Comparison of ENCODE assay signal across 8 mouse cellular contexts in genomic region chr9:20745129-20745966, GRCm38 (mm10). TPM values are rescaled to one million over a fixed set of nuclear protein-coding genes. Genes with fewer than 3 reads are reported as not detected.
DNase-seq lines count a peak whose midpoint lies in the region; ATAC-seq and TF ChIP-seq lines count a peak whose summit lies in the region.

No protein-coding gene starts in this region.

- no peak overlapping the region for H3K27ac ChIP-seq in kidney, adult 2 months (ENCODE audit: insufficient read depth, low read depth, low read length)
- H3K27ac ChIP-seq in brown adipose tissue, adult 24 weeks (replicated peaks; ENCODE audit: low read depth, low read length), result no peak overlapping the region
- peak overlapping the region; percentile 69 for H3K27ac ChIP-seq in hindbrain, embryonic 14.5 days
- no peak overlapping the region; the same call in 1 of the 2 replicates for H3K27ac ChIP-seq in midbrain, embryonic 13.5 days

- H3K4me3 ChIP-seq in kidney, adult 2 months (ENCODE audit: insufficient read depth, low read depth, low read length), result peak overlapping the region; percentile 11; the same call in 1 of the 2 replicates
- H3K4me3 ChIP-seq in brown adipose tissue, adult 24 weeks (ENCODE audit: insufficient read depth, low read depth, low read length), result peak overlapping the region; percentile 26
- peak overlapping the region; percentile 68 for H3K4me3 ChIP-seq in hindbrain, embryonic 14.5 days (replicated peaks; ENCODE audit: low read length)
- peak overlapping the region; percentile 59 for H3K4me3 ChIP-seq in midbrain, embryonic 13.5 days (replicated peaks)

- 0 out of 2 replicates have a peak, but pooled peaks cover 2% of the 10 kb centered on the region for H3K4me1 ChIP-seq in kidney, adult 2 months (ENCODE audit: control insufficient read depth, insufficient read depth, low read length)
- no peaks in the 10 kb centered on the region for H3K4me1 ChIP-seq in brown adipose tissue, adult 24 weeks (ENCODE audit: control insufficient read depth, insufficient read depth, insufficient read length, low read length)
- peaks cover 14% of the 10 kb centered on the region; the same call in 1 of the 2 replicates for H3K4me1 ChIP-seq in hindbrain, embryonic 14.5 days (replicated peaks; ENCODE audit: control insufficient read depth, insufficient read depth, low read length)
- H3K4me1 ChIP-seq in midbrain, embryonic 13.5 days (replicated peaks), result peaks cover 29% of the 10 kb centered on the region

- no peaks in the 10 kb centered on the region for H3K9me3 ChIP-seq in hindbrain, embryonic 14.5 days (ENCODE audit: control insufficient read depth, low read length)
- H3K9me3 ChIP-seq in midbrain, embryonic 13.5 days, result no peaks in the 10 kb centered on the region

- WGBS in kidney, adult 2 months, result 11% methylated on average over 17 of the region's 17 CpGs
- WGBS in hindbrain, embryonic 14.5 days, result 7% methylated on average over 17 of the region's 17 CpGs
- WGBS in midbrain, embryonic 13.5 days, result 7% methylated on average over 17 of the region's 17 CpGs

- peak; percentile 32 for ATAC-seq in hindbrain, embryonic 14.5 days (ENCODE audit: low FRiP score)
- peak; percentile 48 for ATAC-seq in midbrain, embryonic 13.5 days

- H3K9ac ChIP-seq in hindbrain, embryonic 14.5 days, result peak overlapping the region; percentile 91
- peak overlapping the region; percentile 81 for H3K9ac ChIP-seq in midbrain, embryonic 13.5 days (replicated peaks)

- intact Hi-C loops in left cerebral cortex, postnatal 4 days (cut with DNase I), result no loop called here

- TF ChIP-seq CTCF in kidney, adult 2 months (conservative IDR thresholded peaks at IDR 0.05; ENCODE audit: insufficient read depth, insufficient read length, low read depth, low read length), result no peak

- TF ChIP-seq POLR2A in kidney, adult 2 months (IDR thresholded peaks at IDR 0.05; ENCODE audit: low read depth, low read length), result no peak

- DNase-seq in kidney, adult 2 months, result no peak
- no peak for DNase-seq in kidney, adult 11 months
- DNase-seq in hindbrain, embryonic 14.5 days (ENCODE audit: low spot score), result no peak
- DNase-seq in left cerebral cortex, postnatal 4 days, result no peak
- DNase-seq in left cerebral cortex, adult 9 months (ENCODE audit: low spot score in 2 of 2), result no peak
- DNase-seq in adrenal gland, adult 8-10 months, result no peak

- H3K27me3 ChIP-seq in kidney, adult 2 months (replicated peaks; ENCODE audit: control insufficient read depth, insufficient read depth, low read length), result peaks cover 3% of the 10 kb centered on the region; the same call in 1 of the 2 replicates
- no peaks in the 10 kb centered on the region for H3K27me3 ChIP-seq in hindbrain, embryonic 14.5 days (ENCODE audit: control insufficient read depth, insufficient read depth, low read length)
- H3K27me3 ChIP-seq in midbrain, embryonic 13.5 days, result peaks cover 32% of the 10 kb centered on the region

- peak overlapping the region; percentile 71 for H3K4me2 ChIP-seq in hindbrain, embryonic 14.5 days (replicated peaks)
- peak overlapping the region; percentile 76 for H3K4me2 ChIP-seq in midbrain, embryonic 13.5 days (replicated peaks)

- H3K36me3 ChIP-seq in kidney, adult 2 months (ENCODE audit: control insufficient read depth, insufficient read depth, low read length), result no peaks in the 10 kb centered on the region
- 0 out of 2 replicates have a peak, but pooled peaks cover 5% of the 10 kb centered on the region for H3K36me3 ChIP-seq in hindbrain, embryonic 14.5 days (replicated peaks; ENCODE audit: control insufficient read depth, insufficient read depth)
- H3K36me3 ChIP-seq in midbrain, embryonic 13.5 days, result peaks cover 4% of the 10 kb centered on the region; the same call in 1 of the 2 replicates

RNA-seq across cellular contexts. Expression of gene Olfm2, which starts 0.8 kb away (rescaled TPM):
- polyA plus RNA-seq in kidney, adult 2 months (2012; rRNA removed), result 2.0 and 2.3 TPM in 2 replicates
- 0.63 TPM in 1 of 2 replicates, not detected in the other for polyA plus RNA-seq in brown adipose tissue, adult 24 weeks (2012; ENCODE audit: insufficient read depth, insufficient read length, missing spikeins)
- polyA plus RNA-seq in hindbrain, embryonic 14.5 days (2014; fragmentation: Nextera tagmentation; extraction: Ambion mirVana), result 185 and 207 TPM in 2 replicates
- polyA plus RNA-seq in midbrain, embryonic 13.5 days (2015; fragmentation: Nextera tagmentation; extraction: Ambion mirVana), result 92.0 and 96.7 TPM in 2 replicates
- 100 to 1,000 TPM; 229 to 241 TPM for total RNA-seq in left cerebral cortex, postnatal 4 days (2021)
- 1 to 10 TPM in 1 of 4 experiments, under 1 TPM in 3; 0.42 to 1.1 (median 0.71) TPM for total RNA-seq in adrenal gland, adult 8-10 months (2022)

Comparison
In these comparisons a context has a peak if more than half of its experiments do, and no peak if none do; other contexts are left out.
1. H3K4me3 ChIP-seq: peak in every context shown above with its lines; median percentile 68 in hindbrain, embryonic 14.5 days; 59 in midbrain, embryonic 13.5 days; 26 in brown adipose tissue, adult 24 weeks; 11 in kidney, adult 2 months.
2. RNA of gene Olfm2, which starts 0.8 kb away (polyA plus RNA-seq): 185 to 207 TPM in hindbrain, embryonic 14.5 days and 92.0 to 96.7 TPM in midbrain, embryonic 13.5 days; 2.0 to 2.3 TPM in kidney, adult 2 months and 0.63 TPM in brown adipose tissue, adult 24 weeks; every median in the first group is over 10 times any median in the second.